Mouse (Mus musculus): ENCODE measurements around the gene Asb7. TPM values are rescaled to one million over a fixed set of nuclear protein-coding genes. Genes with fewer than 3 reads are reported as not detected.

Gene Asb7
- polyA plus RNA-seq, 1 experiment from 2014 or later = 12.5 TPM

DNA sequence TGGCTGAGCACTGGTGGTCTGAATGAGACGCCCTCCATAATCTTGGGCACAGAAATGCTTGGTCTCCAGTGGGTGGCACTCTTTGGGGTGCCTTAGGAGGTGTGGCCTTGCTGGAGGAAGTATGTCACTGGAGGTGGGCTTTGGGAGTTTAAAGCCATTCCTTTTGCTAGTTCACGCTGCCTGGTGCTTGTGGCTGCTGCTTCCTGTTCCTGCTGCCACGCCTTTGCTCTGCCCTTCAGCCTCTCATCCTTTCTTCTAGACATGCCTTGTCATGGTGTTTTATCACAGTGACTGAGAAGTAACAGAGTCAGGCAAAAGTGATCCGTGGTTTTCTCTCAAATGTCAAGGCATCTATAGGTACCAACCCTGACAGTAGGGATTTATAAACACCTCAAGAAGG, 37.2 kb downstream of the Asb7 start:
- H3K4me1 ChIP-seq (replicated peaks) = 0 out of 2 replicates have a peak, but pooled peaks cover 5% of the 10 kb centered on the region
- no peaks in the 10 kb centered on the region for H3K9me3 ChIP-seq
- H3K4me3 ChIP-seq (replicated peaks) = no peak overlapping the region
- H3K27ac ChIP-seq = no peak overlapping the region
- WGBS = 84% methylated on average over 4 of the region's 4 CpGs
- ATAC-seq = no peak
- H3K9ac ChIP-seq = no peak overlapping the region
- H3K36me3 ChIP-seq = peaks cover 4% of the 10 kb centered on the region; the same call in 1 of the 2 replicates
- no peaks in the 10 kb centered on the region for H3K27me3 ChIP-seq (replicated peaks)
- no peak overlapping the region for H3K4me2 ChIP-seq (replicated peaks)

DNA sequence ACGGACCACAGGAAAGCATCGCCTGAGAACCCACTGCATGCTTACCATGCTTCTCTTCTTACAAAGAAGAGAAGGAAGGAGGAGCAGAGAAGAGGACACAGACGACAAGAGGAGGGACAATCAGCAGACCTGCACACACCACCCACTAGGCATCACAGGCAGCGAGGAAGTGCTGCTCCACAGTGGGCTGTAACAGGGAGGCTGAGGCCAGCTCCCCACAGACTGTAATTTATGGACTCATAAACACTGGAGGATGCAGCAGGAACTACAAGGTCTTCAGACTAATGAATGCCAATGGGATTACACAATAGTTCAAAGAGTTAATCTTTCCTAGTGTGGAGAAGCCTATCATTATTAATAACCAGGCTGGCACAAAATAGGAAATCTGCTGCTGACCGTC, 38.5 kb downstream of the Asb7 start:
- Histone ChIP-seq H3K9ac (no peak overlapping the region), H3K27ac (no peak overlapping the region), H3K36me3 (peaks cover 4% of the 10 kb centered on the region; the same call in 1 of the 2 replicates), H3K4me2 (replicated peaks) (no peak overlapping the region), H3K9me3 (no peaks in the 10 kb centered on the region), H3K4me3 (replicated peaks) (no peak overlapping the region), H3K27me3 (replicated peaks) (no peaks in the 10 kb centered on the region), H3K4me1 (replicated peaks) (0 out of 2 replicates have a peak, but pooled peaks cover 5% of the 10 kb centered on the region)
- ATAC-seq = no peak; the same call in 1 of the 2 replicates
- WGBS = 62% methylated on average over 5 of the region's 5 CpGs

GRCm38 (mm10) chr7:66649181-66649580, 40.2 kb downstream of the Asb7 start:
- no peak for ATAC-seq
- no peak overlapping the region for H3K4me2 ChIP-seq (replicated peaks)
- no peak overlapping the region for H3K9ac ChIP-seq
- H3K27ac ChIP-seq = no peak overlapping the region
- WGBS = 83% methylated on average over 2 of the region's 2 CpGs
- H3K4me3 ChIP-seq (replicated peaks) = no peak overlapping the region
- H3K4me1 ChIP-seq (replicated peaks) = 0 out of 2 replicates have a peak, but pooled peaks cover 5% of the 10 kb centered on the region
- H3K9me3 ChIP-seq = no peaks in the 10 kb centered on the region
- no peaks in the 10 kb centered on the region for H3K27me3 ChIP-seq (replicated peaks)
- H3K36me3 ChIP-seq = 0 out of 2 replicates have a peak, but pooled peaks cover 4% of the 10 kb centered on the region

DNA sequence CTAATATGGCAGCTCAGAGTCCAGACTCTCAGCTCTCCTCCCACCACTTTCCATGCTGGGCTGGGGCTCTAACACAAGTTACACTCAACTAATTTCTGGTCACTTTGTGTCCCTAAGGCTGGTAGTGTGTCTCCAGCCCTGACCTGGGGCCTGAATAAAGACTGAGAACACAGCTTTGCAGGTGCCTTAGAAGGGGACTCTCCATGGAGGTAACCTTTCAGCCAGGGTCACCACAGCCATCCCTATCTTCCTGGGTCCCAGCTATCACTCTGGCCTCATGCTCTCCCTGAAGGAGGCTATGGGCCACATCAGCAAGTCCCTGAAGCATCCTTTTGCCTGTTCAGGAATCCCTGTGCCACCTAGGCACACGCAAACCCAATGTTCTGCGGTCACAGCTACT, 43.7 kb downstream of the Asb7 start:
- Histone ChIP-seq H3K36me3 (0 out of 2 replicates have a peak, but pooled peaks cover 4% of the 10 kb centered on the region), H3K27ac (no peak overlapping the region), H3K4me1 (replicated peaks) (no peaks in the 10 kb centered on the region), H3K9ac (no peak overlapping the region), H3K9me3 (no peaks in the 10 kb centered on the region), H3K4me2 (replicated peaks) (no peak overlapping the region), H3K4me3 (replicated peaks) (no peak overlapping the region), H3K27me3 (replicated peaks) (no peaks in the 10 kb centered on the region)
- WGBS = 97% methylated on average over 2 of the region's 2 CpGs
- no peak for ATAC-seq

DNA sequence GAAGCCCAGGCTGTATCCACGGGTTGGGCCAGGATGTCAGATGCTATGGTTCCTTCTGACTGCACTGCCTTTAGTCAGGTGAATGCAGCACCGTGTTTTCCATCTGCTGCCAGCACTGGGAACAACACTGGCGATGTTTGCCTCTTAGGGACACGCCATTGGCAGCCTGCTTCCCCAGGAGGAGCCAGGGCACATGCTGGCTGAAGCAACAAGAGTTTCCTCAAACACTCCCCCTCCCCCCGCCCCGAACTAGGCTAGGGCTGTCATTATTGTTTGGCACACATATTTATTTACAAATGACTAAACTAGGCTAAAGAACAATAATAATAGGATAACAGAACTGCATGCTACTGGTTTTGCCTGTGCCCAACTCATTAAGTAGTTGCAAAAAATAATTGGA, 56.0 kb downstream of the Asb7 start:
- H3K4me1 ChIP-seq (replicated peaks) = no peaks in the 10 kb centered on the region
- no peak overlapping the region for H3K27ac ChIP-seq
- H3K4me2 ChIP-seq (replicated peaks) = no peak overlapping the region
- WGBS = 78% methylated on average over 6 of the region's 6 CpGs
- H3K36me3 ChIP-seq = no peaks in the 10 kb centered on the region
- no peaks in the 10 kb centered on the region for H3K27me3 ChIP-seq (replicated peaks)
- H3K9ac ChIP-seq = no peak overlapping the region
- H3K4me3 ChIP-seq (replicated peaks) = no peak overlapping the region
- no peak for ATAC-seq
- no peaks in the 10 kb centered on the region for H3K9me3 ChIP-seq

DNA sequence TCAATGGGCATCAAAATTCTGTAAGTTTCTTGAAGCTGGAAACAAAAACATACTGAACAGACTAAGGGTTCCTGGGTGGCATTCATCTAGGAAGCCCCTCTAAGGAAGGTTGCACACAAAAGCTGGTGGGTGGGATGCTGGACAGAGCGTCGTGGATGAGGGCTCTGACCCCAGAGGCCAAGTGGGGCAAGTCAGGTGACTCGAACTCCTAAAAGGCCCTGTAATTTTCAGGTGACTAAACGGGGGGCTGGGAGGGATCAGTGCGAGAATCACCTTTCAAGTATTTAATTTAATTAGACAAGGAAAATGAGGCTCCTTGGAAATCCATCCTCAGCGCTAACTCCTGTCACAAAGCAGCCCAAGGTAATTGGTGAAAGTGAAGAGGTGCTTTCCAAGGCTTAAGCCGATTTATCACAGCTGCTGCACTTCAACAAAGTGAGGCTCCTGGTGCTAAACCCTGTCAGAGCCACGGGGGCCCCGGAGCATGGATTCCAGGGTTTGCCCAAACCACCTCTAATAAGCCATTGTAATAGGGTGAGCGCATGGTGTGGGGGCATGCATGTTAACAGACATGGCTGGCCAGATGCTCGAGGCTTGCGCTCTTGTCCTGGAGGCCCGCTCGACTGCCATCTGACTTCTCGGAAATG, 59.1 kb downstream of the Asb7 start:
- no peak for ATAC-seq
- no peaks in the 10 kb centered on the region for H3K9me3 ChIP-seq
- H3K4me2 ChIP-seq (replicated peaks) = no peak overlapping the region
- no peak overlapping the region for H3K4me3 ChIP-seq (replicated peaks)
- H3K27me3 ChIP-seq (replicated peaks) = no peaks in the 10 kb centered on the region
- no peak overlapping the region for H3K27ac ChIP-seq
- no peak overlapping the region for H3K9ac ChIP-seq
- no peaks in the 10 kb centered on the region for H3K36me3 ChIP-seq
- 81% methylated on average over 15 of the region's 15 CpGs for WGBS
- H3K4me1 ChIP-seq (replicated peaks) = no peaks in the 10 kb centered on the region

DNA sequence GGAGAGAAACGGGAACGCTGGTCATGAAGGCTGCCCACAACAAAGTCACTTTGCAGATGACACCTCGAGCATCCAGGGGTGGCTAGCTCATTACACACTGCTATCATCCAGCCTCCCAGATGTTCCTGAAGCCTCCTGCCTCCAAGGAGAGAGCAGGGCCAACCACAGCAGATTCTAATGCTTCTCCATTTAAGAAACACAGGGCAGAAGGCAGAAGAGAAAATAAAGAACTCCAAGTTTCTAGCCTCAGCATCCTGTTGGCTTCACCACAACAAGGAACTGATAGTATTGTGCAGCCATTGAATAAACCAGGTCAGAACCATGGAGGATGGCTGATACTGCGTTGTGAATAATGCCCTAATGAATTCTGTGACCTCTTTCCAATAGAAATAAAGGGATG, 60.0 kb downstream of the Asb7 start:
- Histone ChIP-seq H3K9ac (no peak overlapping the region), H3K4me3 (replicated peaks) (no peak overlapping the region), H3K4me2 (replicated peaks) (no peak overlapping the region), H3K27ac (no peak overlapping the region), H3K27me3 (replicated peaks) (no peaks in the 10 kb centered on the region), H3K9me3 (no peaks in the 10 kb centered on the region), H3K4me1 (replicated peaks) (no peaks in the 10 kb centered on the region), H3K36me3 (no peaks in the 10 kb centered on the region)
- WGBS = 80% methylated on average over 4 of the region's 4 CpGs
- ATAC-seq = no peak

- Histone ChIP-seq H3K36me3 (no peaks in the 10 kb centered on the region), H3K27me3 (replicated peaks) (no peaks in the 10 kb centered on the region), H3K4me2 (replicated peaks) (no peak overlapping the region), H3K27ac (peak overlapping the region; percentile 4; the same call in 1 of the 2 replicates), H3K9ac (no peak overlapping the region), H3K9me3 (no peaks in the 10 kb centered on the region), H3K4me3 (replicated peaks) (no peak overlapping the region), H3K4me1 (replicated peaks) (no peaks in the 10 kb centered on the region)
- ATAC-seq = peak; percentile 15; the same call in 1 of the 2 replicates
- WGBS = 33% methylated on average over 3 of the region's 3 CpGs
Measured at GRCm38 (mm10) chr7:66623436-66623835, 66.0 kb downstream of the Asb7 start.

DNA sequence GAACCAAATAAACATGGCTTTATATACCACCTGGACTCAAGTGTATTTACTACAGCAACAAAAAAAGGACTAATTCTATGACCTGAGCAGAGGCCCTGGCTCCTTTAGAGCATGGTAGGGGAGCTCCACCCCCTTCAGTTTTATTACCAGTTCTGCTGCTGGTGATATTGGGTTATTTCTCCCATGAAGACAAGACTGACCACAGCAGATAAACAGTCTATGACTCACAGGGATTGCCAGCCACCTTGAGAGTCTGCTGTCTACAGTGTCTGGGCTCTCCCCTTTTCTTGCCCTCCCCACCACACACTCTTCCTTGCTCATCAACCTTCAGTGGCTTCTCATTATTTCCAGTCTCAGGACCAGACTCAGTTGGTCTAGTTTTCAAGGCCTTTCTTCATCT, 87.5 kb downstream of the Asb7 start:
- peak; percentile 71 for ATAC-seq
- H3K27ac ChIP-seq = no peak overlapping the region
- H3K4me3 ChIP-seq (replicated peaks) = no peak overlapping the region
- peaks cover 11% of the 10 kb centered on the region; the same call in 1 of the 2 replicates for H3K4me1 ChIP-seq (replicated peaks)
- H3K4me2 ChIP-seq (replicated peaks) = no peak overlapping the region
- no peak overlapping the region for H3K9ac ChIP-seq
- no peaks in the 10 kb centered on the region for H3K9me3 ChIP-seq
- no peaks in the 10 kb centered on the region for H3K27me3 ChIP-seq (replicated peaks)
- no peaks in the 10 kb centered on the region for H3K36me3 ChIP-seq

- Histone ChIP-seq H3K27ac (peak overlapping the region; percentile 60), H3K36me3 (no peaks in the 10 kb centered on the region), H3K4me1 (replicated peaks) (peaks cover 11% of the 10 kb centered on the region; the same call in 1 of the 2 replicates), H3K9me3 (no peaks in the 10 kb centered on the region), H3K27me3 (replicated peaks) (no peaks in the 10 kb centered on the region), H3K4me3 (replicated peaks) (no peak overlapping the region), H3K9ac (no peak overlapping the region), H3K4me2 (replicated peaks) (peak overlapping the region; percentile 19; the same call in 1 of the 2 replicates)
- ATAC-seq = peak; percentile 87
- WGBS = 28% methylated on average over 12 of the region's 12 CpGs
Measured at GRCm38 (mm10) chr7:66600622-66601610, 88.5 kb downstream of the Asb7 start.

DNA sequence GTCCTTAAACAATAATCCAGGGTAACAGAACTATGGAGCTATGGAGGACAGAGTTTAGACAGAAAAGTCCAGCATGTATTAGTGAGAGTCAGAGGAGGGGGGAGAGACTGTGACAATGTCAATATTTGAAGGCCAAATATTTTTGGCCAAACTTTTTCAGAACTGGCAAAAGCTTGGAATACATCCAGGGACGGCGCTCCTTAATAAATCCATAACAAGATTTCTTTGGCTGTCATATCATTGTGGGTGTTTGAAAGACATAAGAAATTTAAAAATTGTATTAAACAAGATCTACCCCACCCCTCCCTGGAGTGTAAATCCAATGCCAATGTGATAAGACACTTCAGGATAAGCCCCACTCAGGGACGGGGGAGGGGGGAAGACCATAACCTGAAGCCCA, 89.3 kb downstream of the Asb7 start:
- WGBS = 56% methylated on average over 3 of the region's 3 CpGs
- Histone ChIP-seq H3K4me2 (replicated peaks) (0 out of 2 replicates have a peak overlapping the region, but pooled peaks have one; percentile 19), H3K36me3 (no peaks in the 10 kb centered on the region), H3K4me1 (replicated peaks) (peaks cover 11% of the 10 kb centered on the region; the same call in 1 of the 2 replicates), H3K4me3 (replicated peaks) (no peak overlapping the region), H3K27ac (peak overlapping the region; percentile 55; the same call in 1 of the 2 replicates), H3K9me3 (no peaks in the 10 kb centered on the region), H3K27me3 (replicated peaks) (no peaks in the 10 kb centered on the region), H3K9ac (no peak overlapping the region)
- peak; percentile 60; the same call in 1 of the 2 replicates for ATAC-seq

- Histone ChIP-seq H3K27ac (no peak overlapping the region), H3K4me3 (replicated peaks) (no peak overlapping the region), H3K9me3 (no peaks in the 10 kb centered on the region), H3K27me3 (replicated peaks) (no peaks in the 10 kb centered on the region), H3K9ac (no peak overlapping the region), H3K4me2 (replicated peaks) (no peak overlapping the region), H3K36me3 (no peaks in the 10 kb centered on the region), H3K4me1 (replicated peaks) (peaks cover 11% of the 10 kb centered on the region; the same call in 1 of the 2 replicates)
- 89% methylated on average over 3 of the region's 3 CpGs for WGBS
- no peak for ATAC-seq
Measured at GRCm38 (mm10) chr7:66597900-66598299, 91.5 kb downstream of the Asb7 start.
